Mouse (Mus musculus): ENCODE measurements around the gene Rwdd1.
"Not testable (repeated sequence)": the region's sequence is repeated elsewhere in the genome, so short reads cannot be mapped to it uniquely, and the experiment has no call there.

Rwdd1 gene

GRCm38 (mm10) chr10:34019302-34020075 lies at the start of gene Rwdd1:
Gene Rwdd1 (minus strand): TSS chr10:34019624.
- DNase-seq (ENCODE audit: extremely low spot score, low read depth, low spot score): peak; percentile 86

GRCm38 (mm10) chr10:34066591-34066990 lies 47.2 kb upstream of the Rwdd1 start:
- DNase-seq (ENCODE audit: extremely low spot score, low read depth, low spot score): no peak

DNA sequence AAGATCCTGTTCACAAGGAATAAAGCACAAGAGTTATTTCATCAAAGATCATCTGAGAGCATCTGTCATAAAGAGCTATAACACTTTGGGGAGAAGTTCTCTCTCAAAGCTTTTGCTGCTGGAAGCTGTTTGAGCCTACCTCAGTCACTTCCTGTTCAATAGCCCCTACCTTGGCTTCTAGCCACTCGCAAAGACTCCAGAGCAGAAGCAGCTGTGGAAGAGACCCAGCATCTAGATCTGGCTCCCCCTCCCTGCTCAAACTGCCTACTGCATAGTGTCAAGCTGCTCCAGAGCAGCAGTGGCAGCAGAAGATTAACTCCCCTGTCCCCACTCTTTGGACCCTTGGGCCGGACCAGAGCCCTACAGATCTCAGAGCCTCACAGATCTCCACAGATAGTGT lies 34.6 kb upstream of the Rwdd1 start:
- no peak for DNase-seq (ENCODE audit: extremely low spot score, low read depth, low spot score)

- no peak for DNase-seq (ENCODE audit: extremely low spot score, low read depth, low spot score)
These were observed 24.8 kb upstream of the Rwdd1 start, which contains the start of gene Calhm4 for GRCm38 (mm10) chr10:34044210-34044609. Gene Calhm4 (minus strand): TSS chr10:34044310.

DNA sequence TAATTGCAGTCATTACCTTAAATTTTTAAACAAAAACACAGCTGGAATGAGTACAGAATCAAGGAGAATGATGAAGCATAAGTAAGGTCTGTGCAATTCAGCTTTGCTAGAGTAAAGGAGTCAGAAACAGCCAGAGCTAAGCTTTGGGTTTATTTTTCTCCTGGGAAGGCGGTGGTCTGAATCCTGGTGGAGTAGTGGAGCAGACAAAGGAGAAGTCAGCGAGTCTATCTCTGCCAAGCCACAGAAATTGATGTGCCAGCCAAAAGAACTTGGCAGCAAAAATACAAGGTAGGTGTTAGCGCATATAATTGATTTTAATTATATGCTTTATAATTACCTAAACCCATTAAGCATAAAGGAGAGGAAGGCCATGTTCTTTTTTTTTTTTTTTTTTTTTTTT lies 18.0 kb upstream of the Rwdd1 start, which contains the start of gene Trappc3l:
Gene Trappc3l, plus strand, starts transcription at position 197 of the 400 bp plus-strand sequence.
- no peak for DNase-seq (ENCODE audit: extremely low spot score, low read depth, low spot score)

DNA sequence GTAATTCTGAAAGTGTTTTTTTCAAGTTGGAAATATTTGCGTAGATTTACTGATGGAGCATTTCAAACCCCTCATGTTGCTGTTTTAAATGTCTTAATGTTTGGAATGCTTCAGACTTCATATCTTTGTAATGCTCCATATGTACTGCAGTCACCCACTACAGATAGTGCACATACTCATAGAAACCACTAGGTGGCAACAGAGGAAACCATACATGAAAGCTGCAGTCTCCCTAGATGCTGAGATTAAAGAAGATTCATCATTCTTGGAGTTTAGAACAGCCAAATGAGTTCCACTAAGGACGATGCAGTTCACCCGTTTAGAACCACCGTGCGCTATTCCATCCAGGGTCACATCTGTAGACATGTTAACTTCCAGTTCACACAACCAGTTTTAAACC lies 17.2 kb upstream of the Rwdd1 start:
- DNase-seq (ENCODE audit: extremely low spot score, low read depth, low spot score): no peak

GRCm38 (mm10) chr10:34033630-34034305 lies 14.3 kb upstream of the Rwdd1 start:
- DNase-seq (ENCODE audit: extremely low spot score, low read depth, low spot score): no peak

GRCm38 (mm10) chr10:34030322-34030721 lies 10.9 kb upstream of the Rwdd1 start:
- no peak for DNase-seq (ENCODE audit: extremely low spot score, low read depth, low spot score)

GRCm38 (mm10) chr10:34018746-34019301 lies 600 bp downstream of the Rwdd1 start:
- no peak for DNase-seq (ENCODE audit: extremely low spot score, low read depth, low spot score)

DNA sequence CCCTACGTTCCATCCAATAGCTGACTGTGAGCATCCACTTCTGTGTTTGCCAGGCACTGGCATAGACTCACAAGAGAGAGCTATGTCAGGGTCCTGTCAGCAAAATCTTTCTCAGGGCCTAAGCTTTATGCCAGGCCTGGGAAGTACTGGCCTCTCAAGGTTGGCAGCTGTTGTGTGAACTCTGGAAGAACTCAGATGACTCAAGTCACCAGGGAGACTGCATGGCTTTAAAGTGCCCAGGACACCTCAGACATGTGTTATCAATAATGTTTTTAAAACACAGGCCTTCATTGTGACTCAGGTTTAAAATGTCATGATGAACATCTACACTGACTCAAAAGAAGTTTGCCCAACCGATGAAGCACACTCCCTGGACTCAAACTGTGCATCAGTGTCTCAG lies 6.2 kb downstream of the Rwdd1 start:
- no peak for DNase-seq (ENCODE audit: extremely low spot score, low read depth, low spot score)

- no peak for DNase-seq (ENCODE audit: extremely low spot score, low read depth, low spot score)
These were observed 6.8 kb downstream of the Rwdd1 start for GRCm38 (mm10) chr10:34012581-34012980.

GRCm38 (mm10) chr10:33998397-33998796 lies 21.0 kb downstream of the Rwdd1 start:
- DNase-seq (ENCODE audit: extremely low spot score, low read depth, low spot score): no peak

GRCm38 (mm10) chr10:33996686-33997085 lies 22.7 kb downstream of the Rwdd1 start:
- DNase-seq (ENCODE audit: extremely low spot score, low read depth, low spot score): not testable (repeated sequence)

DNA sequence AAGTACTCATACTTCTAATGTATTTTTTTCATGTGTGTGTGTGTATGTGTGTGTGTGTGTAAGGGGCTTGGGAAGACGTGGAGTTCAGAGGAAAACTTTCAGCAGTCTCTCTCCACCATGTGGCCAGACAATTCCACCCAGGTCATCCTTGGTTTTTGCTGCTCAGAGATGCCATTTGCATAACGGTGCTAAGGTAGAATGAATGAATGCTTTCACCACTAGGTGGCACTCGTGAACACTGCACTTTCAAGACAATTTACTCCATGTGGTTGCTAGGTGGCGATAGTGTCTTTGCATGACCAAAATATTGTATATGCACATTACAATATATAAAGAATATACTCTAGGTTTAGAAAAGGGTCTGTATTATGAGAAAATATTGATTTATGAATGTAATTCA lies 32.7 kb downstream of the Rwdd1 start:
- DNase-seq (ENCODE audit: extremely low spot score, low read depth, low spot score): peak; percentile 89

GRCm38 (mm10) chr10:33974781-33975494 lies 44.5 kb downstream of the Rwdd1 start:
- DNase-seq (ENCODE audit: extremely low spot score, low read depth, low spot score): no peak

- no peak for DNase-seq (ENCODE audit: extremely low spot score, low read depth, low spot score)
These were observed 66.9 kb downstream of the Rwdd1 start for GRCm38 (mm10) chr10:33952509-33952908.

GRCm38 (mm10) chr10:33950803-33951583 lies 68.4 kb downstream of the Rwdd1 start, which contains the start of gene Zup1:
Gene Zup1 (minus strand): TSS chr10:33951269.
- peak; percentile 72 for DNase-seq (ENCODE audit: extremely low spot score, low read depth, low spot score)

Data from hindlimb bud, embryonic 11.5 days (tissue).